Mouse (Mus musculus) layer of hippocampus, adult 9-11 months (tissue): ENCODE results near the gene Tmem135.
A peak's percentile ranks its signal among the peaks of the same experiment; 100 is the strongest.

Source experiments
- DNase-seq: peaks from one replicate; pipeline ENCODE4 v3.0.0; 2022

Gene Tmem135

DNA sequence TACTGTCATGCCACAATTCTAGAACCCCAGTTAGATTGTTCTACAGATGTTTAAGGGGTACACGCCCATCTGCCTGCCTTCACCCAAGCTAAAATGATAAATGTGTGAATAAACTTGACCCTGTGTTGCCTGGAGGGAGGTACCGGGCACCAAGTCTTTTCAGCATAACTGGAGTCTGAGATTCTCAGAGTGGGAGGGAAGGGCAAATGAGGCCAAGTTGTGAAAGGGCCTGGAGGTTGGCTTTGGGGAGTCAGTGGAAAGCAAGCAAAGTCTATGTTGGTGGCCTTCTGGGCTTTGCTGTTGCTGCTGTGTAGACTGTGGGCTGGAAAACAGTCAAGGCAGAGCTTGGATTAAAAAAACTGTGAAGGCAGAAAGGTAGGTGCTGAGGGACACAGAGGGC, 13.7 kb upstream of the Tmem135 start:
- DNase-seq: no peak

DNA sequence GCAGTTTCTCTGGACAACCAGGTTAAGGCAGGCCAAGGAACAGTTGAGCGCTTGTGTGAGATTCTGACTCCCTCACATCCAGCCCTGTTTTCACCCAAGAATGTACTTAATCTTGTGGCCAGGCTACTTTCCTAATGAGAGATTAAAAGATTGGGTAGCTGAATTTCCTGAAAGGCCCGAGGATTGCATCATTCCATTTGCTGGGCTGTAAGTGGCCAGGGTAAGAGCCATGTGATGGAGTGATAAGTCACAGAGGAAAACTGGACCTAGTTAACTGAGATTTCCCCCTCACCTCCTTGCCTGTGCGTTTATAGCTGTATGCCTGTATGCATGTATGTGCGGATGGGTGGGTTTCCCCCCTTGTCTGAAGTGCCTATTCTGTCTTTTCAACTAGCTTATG, 12.0 kb upstream of the Tmem135 start:
- DNase-seq: no peak

DNA sequence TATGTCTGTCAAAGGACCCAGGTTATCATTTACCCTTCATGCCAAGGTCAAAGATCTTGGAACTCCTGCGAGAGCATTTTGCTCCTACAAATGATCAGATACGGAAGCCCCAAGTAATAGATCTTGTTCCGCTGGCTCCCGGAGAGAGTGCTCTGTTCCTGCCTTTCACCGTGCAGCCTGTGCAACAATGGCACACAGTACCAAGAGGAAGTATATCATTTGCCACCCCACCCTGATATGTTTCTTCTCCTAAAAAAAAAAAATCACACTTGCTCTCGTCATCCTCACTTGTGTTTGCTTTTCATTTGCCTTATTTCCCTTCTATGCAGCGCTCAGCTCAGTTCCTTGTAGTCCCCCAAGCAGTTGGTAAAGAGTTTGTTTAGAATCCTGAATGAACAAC, 8.1 kb upstream of the Tmem135 start:
- no peak for DNase-seq

DNA sequence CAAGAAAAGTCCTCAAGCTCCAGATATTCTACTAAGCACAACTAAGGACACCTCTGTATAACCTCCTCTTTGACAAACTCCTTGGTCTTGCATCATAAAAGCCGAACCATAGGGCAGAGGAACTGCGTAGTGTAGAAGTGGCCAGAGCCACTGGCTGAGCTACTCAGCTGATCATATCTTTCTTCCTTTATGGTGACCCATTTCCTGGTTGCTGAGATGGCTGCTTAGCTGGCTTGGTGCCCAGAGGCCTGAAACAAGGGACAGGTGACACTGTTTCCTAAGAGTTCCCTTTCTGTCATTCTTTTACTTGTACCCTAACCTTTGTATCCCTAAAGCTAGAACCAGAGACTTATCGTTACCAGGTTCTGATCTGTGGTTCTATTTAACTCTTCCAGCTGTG, 7.3 kb upstream of the Tmem135 start:
- DNase-seq: no peak

DNA sequence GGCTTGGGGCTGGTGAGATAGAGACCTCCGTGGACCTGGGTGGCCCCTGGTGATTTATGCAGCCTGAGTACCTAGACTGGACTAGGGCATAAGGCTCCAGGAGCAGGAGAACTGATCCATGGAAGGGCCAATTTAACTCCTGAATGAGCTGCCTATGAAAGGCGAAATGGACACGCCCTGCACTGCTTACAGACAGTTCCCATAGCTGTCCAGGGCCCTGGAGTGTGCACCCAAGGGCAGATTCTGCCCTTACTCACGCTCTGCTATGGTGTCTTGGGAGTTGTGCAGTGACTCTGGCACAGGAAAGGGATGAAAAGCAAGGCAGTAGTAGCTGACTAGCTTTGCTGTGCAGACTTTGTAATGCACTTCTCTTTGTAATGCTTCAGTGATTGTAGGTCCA, 6.3 kb upstream of the Tmem135 start:
- DNase-seq: no peak

DNA sequence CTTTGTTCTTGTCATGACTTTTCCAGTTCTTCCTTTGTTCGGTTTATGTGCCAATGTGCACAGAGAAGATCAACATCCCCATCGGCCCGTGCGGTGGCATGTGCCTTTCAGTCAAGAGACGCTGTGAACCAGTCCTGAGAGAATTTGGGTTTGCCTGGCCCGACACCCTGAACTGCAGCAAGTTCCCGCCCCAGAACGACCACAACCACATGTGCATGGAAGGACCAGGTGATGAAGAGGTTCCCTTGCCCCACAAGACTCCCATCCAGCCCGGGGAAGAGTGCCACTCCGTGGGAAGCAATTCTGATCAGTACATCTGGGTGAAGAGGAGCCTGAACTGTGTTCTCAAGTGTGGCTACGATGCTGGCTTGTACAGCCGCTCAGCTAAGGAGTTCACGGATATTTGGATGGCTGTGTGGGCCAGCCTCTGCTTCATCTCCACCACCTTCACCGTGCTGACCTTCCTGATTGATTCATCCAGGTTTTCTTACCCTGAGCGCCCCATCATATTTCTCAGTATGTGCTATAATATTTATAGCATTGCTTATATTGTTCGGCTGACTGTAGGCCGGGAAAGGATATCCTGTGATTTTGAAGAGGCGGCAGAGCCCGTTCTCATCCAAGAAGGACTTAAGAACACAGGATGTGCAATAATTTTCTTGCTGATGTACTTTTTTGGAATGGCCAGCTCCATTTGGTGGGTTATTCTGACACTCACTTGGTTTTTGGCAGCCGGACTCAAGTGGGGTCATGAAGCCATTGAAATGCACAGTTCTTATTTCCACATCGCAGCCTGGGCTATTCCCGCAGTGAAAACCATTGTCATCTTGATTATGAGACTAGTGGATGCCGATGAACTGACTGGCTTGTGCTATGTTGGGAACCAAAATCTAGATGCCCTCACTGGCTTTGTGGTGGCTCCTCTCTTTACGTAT, 3.3 kb upstream of the Tmem135 start:
- DNase-seq: no peak

DNA sequence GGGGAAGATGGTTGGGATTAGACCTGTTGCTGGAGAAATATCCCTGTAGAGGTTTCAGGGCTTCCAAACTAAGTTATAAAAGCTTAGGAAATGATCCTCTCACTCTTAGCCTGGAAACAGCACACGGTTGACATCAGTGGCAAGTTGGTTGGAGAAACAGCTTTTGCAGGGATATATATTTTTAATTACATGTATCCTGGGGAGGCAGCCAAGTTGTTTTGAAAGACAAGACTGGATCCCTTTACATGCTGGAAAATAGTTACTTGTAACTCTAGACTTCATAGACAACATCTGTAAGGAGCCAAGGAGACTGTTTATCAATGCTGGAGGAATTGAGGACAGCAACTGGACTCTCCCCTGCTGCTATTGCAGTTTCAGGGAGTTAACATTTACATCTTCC, 2.0 kb upstream of the Tmem135 start:
- no peak for DNase-seq

DNA sequence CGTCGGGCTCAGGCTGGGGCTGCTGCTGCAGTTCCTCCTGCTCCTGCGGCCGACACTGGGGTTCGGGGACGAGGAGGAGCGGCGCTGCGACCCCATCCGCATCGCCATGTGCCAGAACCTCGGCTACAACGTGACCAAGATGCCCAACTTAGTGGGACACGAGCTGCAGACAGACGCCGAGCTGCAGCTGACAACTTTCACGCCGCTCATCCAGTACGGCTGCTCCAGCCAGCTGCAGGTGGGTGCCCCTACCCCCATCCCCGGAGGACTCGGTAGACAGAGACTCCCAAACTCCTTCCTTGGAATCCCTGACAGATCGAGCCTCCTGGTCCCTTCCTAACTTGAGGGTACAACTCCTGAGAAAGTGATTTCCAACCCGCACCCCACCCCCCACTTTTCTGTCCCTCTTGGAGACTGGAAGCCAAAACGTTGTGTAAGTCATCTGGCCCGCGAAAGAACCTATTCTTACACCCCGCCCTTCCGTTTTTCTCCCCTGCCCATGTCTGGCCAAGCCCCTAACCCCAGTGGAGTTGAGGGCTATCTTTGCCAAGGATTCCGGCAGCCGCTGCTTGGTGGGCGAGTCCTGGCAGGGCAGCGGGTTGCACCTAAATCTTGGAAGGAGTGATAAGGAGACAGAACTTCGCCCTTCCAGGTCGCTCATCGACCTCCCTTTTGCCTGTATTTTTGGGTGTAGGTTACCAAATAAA, 865 bp upstream of the Tmem135 start:
- DNase-seq: peak; percentile 17

DNA sequence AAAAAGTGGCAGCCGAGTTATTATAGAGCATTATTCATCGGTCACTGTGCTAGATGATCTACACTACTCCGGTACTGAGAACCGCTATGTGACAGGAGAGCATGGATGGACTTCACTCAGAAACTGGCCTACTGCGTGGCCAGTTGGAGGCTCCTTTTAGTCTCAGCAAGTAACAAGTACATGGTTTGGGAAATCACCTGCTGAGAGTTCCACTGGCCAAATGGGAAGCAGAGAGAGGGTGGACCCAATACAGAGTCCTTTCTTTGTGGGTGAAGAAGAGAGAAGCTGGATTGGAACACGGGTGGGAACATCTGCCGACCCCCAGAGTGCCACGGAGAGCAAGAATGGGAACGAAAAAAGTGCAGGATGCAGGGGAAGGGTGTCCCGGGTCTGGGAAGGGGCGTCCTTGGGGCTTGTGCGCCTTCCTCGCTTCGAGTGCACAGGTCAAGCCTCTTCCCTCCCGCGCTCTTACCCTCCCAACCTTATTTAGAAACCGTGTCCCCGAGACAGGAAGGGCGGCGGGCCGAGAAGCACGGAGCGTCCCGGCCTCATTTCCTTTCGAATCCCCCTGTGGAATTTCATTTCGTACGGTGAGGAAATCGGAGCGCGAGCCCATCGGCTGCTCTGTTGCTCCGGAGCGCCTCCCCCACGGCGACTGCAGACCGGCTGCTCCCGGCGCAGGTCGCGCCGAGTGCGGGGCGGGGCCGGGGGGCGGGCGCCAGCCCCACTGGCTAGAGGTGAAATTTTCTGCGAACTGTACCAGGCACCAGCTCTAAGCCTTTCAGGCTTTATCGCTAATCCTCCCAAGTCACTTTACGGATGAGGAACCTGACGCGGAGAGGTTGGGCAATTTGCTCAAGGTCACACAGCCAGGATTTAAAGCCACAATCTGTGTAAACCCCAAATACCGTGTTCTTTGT, 709 bp downstream of the Tmem135 start:
- peak; percentile 38 for DNase-seq

DNA sequence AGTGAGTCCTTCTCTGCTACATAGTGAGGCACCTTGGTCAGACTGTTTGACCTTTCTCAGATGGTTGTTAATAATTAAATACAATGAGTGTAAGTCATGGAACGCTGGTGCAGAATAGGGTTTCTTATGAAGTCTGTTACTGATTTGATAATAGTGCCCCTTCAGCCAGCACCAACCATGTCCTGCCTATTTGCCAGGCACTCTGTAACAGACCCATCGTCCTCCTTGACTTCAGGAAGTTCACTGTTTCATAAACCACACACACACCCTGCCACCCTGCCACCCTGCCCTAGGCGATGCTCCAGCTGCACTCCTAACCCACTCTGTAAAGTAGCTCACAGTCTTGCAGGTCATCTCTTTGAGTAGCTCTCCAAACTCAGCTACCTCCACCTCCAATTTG, 2.1 kb downstream of the Tmem135 start:
- DNase-seq: no peak

DNA sequence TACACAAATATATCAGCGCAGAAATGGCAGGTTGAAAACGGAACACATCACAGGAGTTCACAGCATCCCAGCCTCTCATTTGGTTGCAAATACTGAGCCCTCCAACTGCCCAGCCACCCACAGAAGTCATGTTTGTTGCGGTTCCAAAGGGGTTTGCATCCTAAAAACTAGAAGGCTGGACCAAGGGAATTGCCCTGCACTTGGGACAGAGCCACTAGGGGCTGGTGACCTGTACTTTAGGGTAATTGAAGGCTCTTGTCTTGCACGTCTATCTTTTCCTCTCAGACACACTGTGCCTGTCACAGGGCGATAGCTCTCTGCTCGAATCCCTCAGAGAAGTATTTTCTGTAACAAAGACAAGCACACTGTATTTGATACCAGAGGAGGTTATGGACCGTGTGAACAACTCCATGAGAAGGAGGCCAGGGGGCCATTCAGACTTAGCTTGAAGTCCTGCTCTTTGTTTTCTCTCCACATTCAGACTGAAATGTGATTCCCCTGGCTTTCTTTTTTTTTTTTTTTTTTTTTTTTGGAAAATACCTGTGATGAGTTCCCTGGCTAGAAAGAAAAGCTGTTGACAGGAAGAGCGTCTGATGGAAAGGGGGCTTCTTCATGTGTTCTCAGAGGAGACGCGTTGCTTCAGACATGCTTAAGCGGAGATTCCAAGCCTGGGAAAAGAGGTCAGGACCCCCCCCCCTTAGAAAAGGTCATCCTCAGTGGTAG, 2.7 kb downstream of the Tmem135 start:
- no peak for DNase-seq

DNA sequence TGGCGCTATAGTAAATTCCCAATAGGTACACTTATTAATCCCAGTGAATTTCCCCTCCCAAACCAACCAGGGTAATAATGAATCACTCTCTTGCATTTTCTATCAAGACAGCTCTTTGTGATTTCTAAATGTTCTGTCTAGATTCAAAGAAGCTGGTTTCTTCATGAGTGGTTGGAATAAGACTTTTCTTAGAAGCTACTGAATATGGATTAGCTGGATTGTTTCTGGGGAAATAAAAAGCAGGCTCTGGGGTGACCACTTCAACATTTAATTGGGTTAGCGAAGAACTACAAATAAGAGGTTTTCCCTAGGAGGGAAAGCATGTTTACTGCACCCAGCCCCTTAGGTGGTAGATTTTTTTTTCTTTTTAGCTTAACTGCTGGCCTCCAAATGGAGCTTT, 3.3 kb downstream of the Tmem135 start:
- DNase-seq: no peak

DNA sequence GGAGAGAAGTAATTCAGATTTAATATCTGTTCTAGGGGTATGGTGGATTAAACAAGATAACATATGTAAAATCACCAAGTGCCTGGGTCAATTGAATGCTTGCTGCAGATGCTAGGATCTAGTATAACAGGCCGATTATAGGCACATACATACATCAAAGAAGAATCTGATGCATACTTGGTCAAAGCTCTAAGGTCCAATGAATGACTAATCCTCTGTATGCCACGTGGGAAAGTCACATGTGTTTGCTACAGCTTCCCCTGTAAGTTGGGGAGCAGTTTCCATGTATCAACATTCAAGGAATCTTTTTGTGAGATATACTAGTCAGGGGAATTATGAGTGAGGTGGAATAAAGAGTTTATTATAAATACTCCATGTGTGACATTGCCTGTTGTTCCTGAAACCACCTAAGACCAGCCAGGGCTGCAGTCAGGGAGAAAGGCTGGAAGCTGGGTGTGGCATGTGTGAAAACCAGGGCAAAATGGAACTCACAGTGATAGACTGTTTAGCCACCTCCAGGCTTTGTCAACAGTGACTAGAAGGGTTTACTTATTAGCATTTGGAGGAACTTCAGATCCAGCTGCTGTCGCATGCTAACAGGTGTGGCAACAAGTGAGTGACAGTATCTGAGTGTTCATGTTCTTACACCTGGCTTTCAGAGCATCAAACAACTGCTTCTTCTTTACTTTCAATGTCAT, 6.0 kb downstream of the Tmem135 start:
- DNase-seq: no peak

DNA sequence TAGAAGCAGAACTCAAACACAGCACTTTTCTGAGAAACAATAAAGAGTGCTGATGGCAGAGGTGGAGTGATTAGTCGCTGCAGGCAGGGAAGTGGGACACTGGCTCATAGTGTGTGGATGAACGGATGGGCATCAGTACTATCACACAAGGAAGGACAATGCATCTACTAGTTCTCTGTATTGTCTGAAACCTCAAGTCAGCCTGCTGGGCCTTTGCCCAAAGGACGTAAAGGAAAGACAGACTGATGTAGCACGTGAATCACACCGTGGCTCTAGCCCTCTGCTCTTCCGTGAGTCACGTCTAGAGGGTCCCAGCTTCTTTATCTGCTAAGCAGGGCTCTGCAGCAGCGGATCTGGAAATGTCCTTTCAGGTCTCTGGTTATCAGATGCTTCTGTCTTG, 7.6 kb downstream of the Tmem135 start:
- DNase-seq: no peak

DNA sequence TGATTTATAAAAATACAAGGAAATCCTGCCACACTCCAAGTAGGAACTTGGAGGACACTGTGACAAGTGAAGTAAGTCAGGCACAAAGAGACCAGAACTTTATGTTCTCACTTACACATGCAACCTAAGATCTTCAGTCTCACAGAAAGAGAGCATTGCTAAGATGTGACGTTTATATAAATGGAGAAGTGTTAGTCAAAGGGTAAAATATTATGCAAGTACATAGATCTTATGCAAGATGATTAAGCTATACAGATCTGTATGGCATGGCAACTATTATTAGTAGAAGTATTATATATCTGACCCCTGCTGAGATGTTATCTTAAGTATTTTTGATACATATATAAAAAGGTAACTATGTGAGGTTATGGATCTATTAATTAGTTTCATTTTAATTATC, 8.6 kb downstream of the Tmem135 start:
- DNase-seq: no peak

DNA sequence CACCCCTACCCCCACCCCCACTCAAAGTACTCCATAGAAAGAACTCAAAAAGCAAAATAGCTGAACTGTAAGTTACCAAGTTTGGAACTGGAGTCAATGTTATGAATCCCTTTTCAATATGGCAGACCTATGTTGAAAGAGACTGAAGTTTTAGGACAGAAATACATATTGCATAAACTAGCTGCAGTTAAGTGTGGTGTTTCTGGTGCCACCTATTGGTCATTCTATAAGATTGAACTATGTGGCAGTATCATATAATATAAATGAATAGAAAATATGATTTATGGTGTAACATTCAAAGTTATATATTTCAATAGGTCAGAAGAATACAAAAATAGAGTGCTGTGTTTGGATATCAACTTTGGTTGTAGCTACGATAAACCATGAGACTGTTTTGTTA, 11.2 kb downstream of the Tmem135 start:
- DNase-seq: no peak

DNA sequence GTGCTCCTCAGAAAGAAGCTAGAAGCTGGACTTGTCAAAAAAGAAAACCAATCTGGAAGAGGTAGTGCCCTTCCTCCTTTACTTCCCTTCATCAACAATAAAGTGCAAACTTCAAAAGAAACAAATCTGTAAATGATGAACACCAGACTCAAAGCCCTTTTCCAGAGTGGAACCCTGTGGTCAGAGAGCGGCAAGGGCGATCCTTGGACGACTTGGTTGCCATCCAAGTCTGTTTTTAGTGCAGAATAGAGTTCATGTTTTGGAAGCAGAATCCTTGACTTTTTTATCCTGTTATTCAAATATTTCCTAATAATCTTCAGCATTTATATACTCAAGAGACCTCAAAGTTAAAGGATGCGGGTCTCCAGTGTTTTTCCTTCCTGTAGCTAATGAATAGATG, 11.6 kb downstream of the Tmem135 start:
- DNase-seq: no peak

DNA sequence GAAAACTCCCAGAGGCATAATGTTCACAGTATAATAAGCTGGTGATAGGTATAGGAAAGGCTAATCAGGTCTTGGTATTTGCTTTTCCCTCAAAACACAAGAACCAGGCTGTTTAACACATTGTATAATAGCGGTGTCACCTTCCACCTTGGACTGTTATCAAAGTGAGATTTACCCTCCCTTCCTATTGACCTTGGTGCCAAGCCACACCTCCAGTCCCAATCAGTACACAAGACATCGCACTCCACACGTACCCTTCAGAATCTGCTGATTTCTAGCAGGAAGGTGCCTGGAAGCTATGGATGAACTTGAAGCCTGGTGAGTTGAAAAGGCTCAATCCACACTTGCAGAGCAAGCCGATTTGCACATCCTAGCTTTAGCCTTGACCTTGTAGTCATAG, 12.2 kb downstream of the Tmem135 start:
- no peak for DNase-seq

DNA sequence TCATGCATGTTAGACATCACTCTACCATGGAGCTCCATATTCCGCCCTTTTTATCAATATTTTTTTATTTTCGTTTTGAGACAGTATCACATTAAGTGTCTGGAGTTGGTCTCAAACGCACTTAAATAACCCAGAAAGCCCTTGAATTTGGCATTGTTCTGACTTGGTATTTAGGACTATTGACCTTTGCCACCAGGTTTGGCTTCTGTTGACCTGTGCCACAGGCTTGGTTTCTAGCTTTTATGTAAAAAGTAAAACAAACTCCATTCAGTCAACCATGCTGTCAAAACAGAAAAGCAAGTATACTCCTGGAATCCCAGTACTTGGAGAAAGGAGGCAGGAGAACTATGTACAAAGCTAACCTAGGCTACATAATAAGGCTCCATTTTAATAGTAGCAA, 12.7 kb downstream of the Tmem135 start:
- no peak for DNase-seq

DNA sequence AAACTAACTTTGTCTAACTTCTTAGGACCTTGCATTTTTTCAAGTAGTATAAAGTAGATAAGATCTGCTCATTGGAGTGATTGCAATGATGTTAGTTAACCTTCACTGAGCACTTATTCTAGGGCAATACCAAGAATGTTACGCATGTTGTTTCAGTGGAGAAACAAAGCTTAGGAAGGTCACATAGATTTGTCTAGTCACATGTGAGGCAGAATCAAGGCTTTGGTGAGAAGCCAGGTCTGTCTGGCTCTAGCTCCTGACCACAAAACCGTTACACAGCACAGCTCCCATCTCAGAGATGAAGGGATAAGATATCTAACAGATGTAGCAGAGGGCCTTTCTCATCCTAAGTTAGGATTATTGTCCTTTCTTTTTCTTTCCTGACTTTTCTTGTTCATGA, 13.4 kb downstream of the Tmem135 start:
- DNase-seq: no peak

DNA sequence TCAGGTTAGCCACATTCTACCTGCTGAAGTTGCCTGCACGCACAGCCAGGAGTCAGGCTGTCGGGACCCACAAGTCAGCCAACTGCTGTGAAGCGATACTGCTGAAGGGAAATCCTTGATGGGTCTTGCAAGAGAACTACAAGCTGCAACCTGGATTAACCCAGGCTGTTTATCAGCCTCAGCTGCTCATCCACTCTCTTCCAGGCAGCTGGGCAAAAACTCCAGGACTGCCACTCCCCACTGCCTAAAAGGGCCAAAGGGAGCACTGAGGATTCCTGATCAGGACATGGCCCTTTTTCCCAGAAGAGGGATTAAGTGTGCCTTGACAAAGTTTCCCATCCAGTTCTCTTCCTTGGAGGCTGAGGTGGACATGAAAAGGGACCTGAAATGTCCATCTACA, 15.0 kb downstream of the Tmem135 start:
- no peak for DNase-seq

DNA sequence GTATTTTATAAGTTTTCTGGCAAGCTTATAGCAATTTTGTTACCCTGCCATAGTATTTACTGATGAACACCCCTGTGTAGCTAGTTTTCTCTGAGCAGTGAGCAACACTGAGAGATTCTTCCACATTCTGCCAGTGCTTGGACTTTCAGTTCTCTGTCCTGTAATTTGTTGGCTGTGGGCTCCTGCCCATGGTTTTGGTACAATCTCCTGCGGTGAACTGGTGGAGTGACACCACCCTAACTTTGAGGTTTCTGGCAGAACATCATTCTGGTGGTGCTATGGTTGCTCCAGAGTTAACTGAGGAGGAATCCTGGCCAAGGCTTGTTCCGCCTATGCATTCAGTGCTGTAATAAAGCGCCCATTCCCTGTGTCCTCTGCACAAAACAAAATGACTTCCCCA, 21.1 kb downstream of the Tmem135 start:
- no peak for DNase-seq
